Mouse (Mus musculus) ES-E14 (cell line): ENCODE results near the gene Srbd1.

Source experiments
- CHD2 ChIP-seq: IDR thresholded peaks from 2 replicates; pipeline ENCODE4 v1.6.1; 2014; ENCODE audit warnings: mild to moderate bottlenecking, low read depth, low read length, inconsistent platforms
- MAFK ChIP-seq: IDR thresholded peaks from 2 replicates; pipeline ENCODE4 v1.6.1; 2014; ENCODE audit warnings: mild to moderate bottlenecking, low read depth, low read length, inconsistent platforms; ENCODE audit not compliant: insufficient read depth
- ZNF384 ChIP-seq: IDR thresholded peaks from 2 replicates; pipeline ENCODE4 v1.6.1; 2012; ENCODE audit warnings: low read depth, low read length, inconsistent platforms

- TF ChIP-seq CHD2 (no peak), MAFK (no peak), ZNF384 (no peak)
Measured at GRCm38 (mm10) chr17:85948911-85949909, 195.8 kb downstream of the Srbd1 start.
